In genomic region chr2:91460771-91461170, GRCm38 (mm10) we compare ENCODE assay signal across 17 mouse cellular contexts. TPM values are rescaled to one million over a fixed set of nuclear protein-coding genes. Genes with fewer than 3 reads are reported as not detected.
A peak's percentile ranks its signal among the peaks of the same experiment; 100 is the strongest.
DNase-seq lines count a peak whose midpoint lies in the region; ATAC-seq and TF ChIP-seq lines count a peak whose summit lies in the region.
"Had no signal": no experiment of that assay in that cellular context is flagged by ENCODE, and none has a peak within 500 bp of the region (broad histone marks: within the 10 kb centered on the region; RNA-seq: fewer than 3 reads in every experiment).

No protein-coding gene starts in this region.

- peak overlapping the region; percentile 91 for H3K27ac ChIP-seq in gastrocnemius, adult 2 months
- no peak overlapping the region for H3K27ac ChIP-seq in hindbrain, embryonic 10.5 days
- no peak overlapping the region for H3K27ac ChIP-seq in hindbrain, postnatal 0 days
- no peak overlapping the region for H3K27ac ChIP-seq in MEL (ENCODE audit: control insufficient read depth, low read depth, low read length)
- no peak overlapping the region for H3K27ac ChIP-seq in embryonic facial prominence, embryonic 14.5 days (replicated peaks; ENCODE audit: low read depth, low read length)
- H3K27ac ChIP-seq: neural tube, embryonic 15.5 days; stomach, embryonic 15.5 days had no signal

- TF ChIP-seq RAD21 in MEL (IDR thresholded peaks at IDR 0.05; ENCODE audit: low read depth, low read length), result no peak

- peaks cover 72% of the 10 kb centered on the region for H3K4me1 ChIP-seq in hindbrain, embryonic 10.5 days (replicated peaks)
- H3K4me1 ChIP-seq in hindbrain, postnatal 0 days (ENCODE audit: insufficient read depth, low read length), result peaks cover 11% of the 10 kb centered on the region; the same call in 1 of the 2 replicates
- H3K4me1 ChIP-seq in MEL (ENCODE audit: control insufficient read depth in 1 of 2, insufficient read depth in 2 of 2, low read length in 2 of 2), result peaks cover 7 to 11% of the 10 kb centered on the region in 2 experiments; a peak in 3 of 4 replicates
- peaks cover 30% of the 10 kb centered on the region for H3K4me1 ChIP-seq in embryonic facial prominence, embryonic 14.5 days (ENCODE audit: control insufficient read depth, insufficient read depth, low read length)

- no peak overlapping the region for H3K4me2 ChIP-seq in hindbrain, postnatal 0 days (ENCODE audit: low read depth, low read length)
- no peak overlapping the region for H3K4me2 ChIP-seq in embryonic facial prominence, embryonic 14.5 days (ENCODE audit: low read depth, low read length)
- H3K4me2 ChIP-seq: liver, embryonic 11.5 days; stomach, embryonic 15.5 days had no signal

- H3K27me3 ChIP-seq in hindbrain, embryonic 10.5 days (ENCODE audit: insufficient read depth, poor library complexity, severe bottlenecking), result no peaks in the 10 kb centered on the region
- no peaks in the 10 kb centered on the region for H3K27me3 ChIP-seq in hindbrain, postnatal 0 days (ENCODE audit: insufficient read depth, low read length)
- H3K27me3 ChIP-seq in MEL (ENCODE audit: control insufficient read depth in 1 of 2, insufficient read depth in 2 of 2, low read length in 2 of 2), result no peaks in the 10 kb centered on the region
- no peaks in the 10 kb centered on the region for H3K27me3 ChIP-seq in embryonic facial prominence, embryonic 14.5 days (replicated peaks; ENCODE audit: control insufficient read depth, insufficient read depth, low read length)
- H3K27me3 ChIP-seq: stomach, embryonic 15.5 days had no signal

- intact Hi-C loops in gastrocnemius, adult 2 months (cut with DNase I), result loop anchor here (5.0 kb wide), 1 partner anchor 173 kb away; no protein-coding TSS in a partner anchor
- intact Hi-C loops in left cerebral cortex, postnatal 10 days (cut with DNase I), result no loop called here

- WGBS in hindbrain, embryonic 10.5 days, result 56% methylated on average over 7 of the region's 7 CpGs
- WGBS in hindbrain, postnatal 0 days, result 58% methylated on average over 7 of the region's 7 CpGs
- WGBS in embryonic facial prominence, embryonic 14.5 days, result 49% methylated on average over 7 of the region's 7 CpGs

- no peak overlapping the region for H3K4me3 ChIP-seq in gastrocnemius, adult 2 months
- 0 out of 2 replicates have a peak overlapping the region, but pooled peaks have one; percentile 9 for H3K4me3 ChIP-seq in hindbrain, embryonic 10.5 days
- no peak overlapping the region for H3K4me3 ChIP-seq in hindbrain, postnatal 0 days (ENCODE audit: low read length)
- H3K4me3 ChIP-seq in MEL (ENCODE audit: control insufficient read depth in 1 of 2, insufficient read depth in 1 of 2, low read depth in 2 of 2, low read length in 2 of 2), result no peak overlapping the region
- H3K4me3 ChIP-seq in embryonic facial prominence, embryonic 14.5 days (ENCODE audit: low read depth, low read length), result no peak overlapping the region
- H3K4me3 ChIP-seq: neural tube, embryonic 15.5 days; stomach, embryonic 15.5 days had no signal

- ATAC-seq in hindbrain, postnatal 0 days, result no peak
- no peak for ATAC-seq in embryonic facial prominence, embryonic 14.5 days (ENCODE audit: low read depth)

- H3K9me3 ChIP-seq in hindbrain, embryonic 10.5 days, result no peaks in the 10 kb centered on the region
- H3K9me3 ChIP-seq in hindbrain, postnatal 0 days (ENCODE audit: low read length), result no peaks in the 10 kb centered on the region
- H3K9me3 ChIP-seq in MEL (replicated peaks; ENCODE audit: insufficient read depth, low read length), result no peaks in the 10 kb centered on the region
- no peaks in the 10 kb centered on the region for H3K9me3 ChIP-seq in embryonic facial prominence, embryonic 14.5 days (ENCODE audit: control insufficient read depth, low read length)
- H3K9me3 ChIP-seq: neural tube, embryonic 15.5 days; stomach, embryonic 15.5 days had no signal

- peak; percentile 75 for DNase-seq in gastrocnemius, adult 2 months
- no peak for DNase-seq in gastrocnemius, postnatal 4 days (ENCODE audit: low spot score in 2 of 2)
- no peak for DNase-seq in hindbrain, embryonic 10.5 days (ENCODE audit: low spot score)
- no peak for DNase-seq in hindbrain, postnatal 0 days (ENCODE audit: low spot score)
- DNase-seq in MEL (ENCODE audit: low read depth, low spot score), result peak; percentile 10
- peak; percentile 44 for DNase-seq in embryonic facial prominence, embryonic 14.5 days (ENCODE audit: low spot score)
- DNase-seq in left cerebral cortex, postnatal 10 days (ENCODE audit: extremely low spot score in 1 of 2, low spot score in 2 of 2), result no peak
- DNase-seq in layer of hippocampus, adult 18-20 months (ENCODE audit: low spot score in 2 of 2), result no peak
- DNase-seq: cerebellum, adult 11-12 months; kidney, adult 11 months; kidney, postnatal 14 days; lung, embryonic 14.5 days; retina, postnatal 1 day; spleen, adult 18-20 months had no signal

- no peak for TF ChIP-seq CTCF in gastrocnemius, adult 2 months (IDR thresholded peaks at IDR 0.05)
- no peak for TF ChIP-seq CTCF in hindbrain, postnatal 0 days (IDR thresholded peaks at IDR 0.05; ENCODE audit: low read depth)
- TF ChIP-seq CTCF in MEL (IDR thresholded peaks at IDR 0.05 in 2 of 3, conservative IDR thresholded peaks at IDR 0.05 in 1 of 3; ENCODE audit: control insufficient read depth in 1 of 3, insufficient read depth in 1 of 3, low read depth in 2 of 3, low read length in 3 of 3, poor library complexity in 1 of 3, severe bottlenecking in 1 of 3), result no peak

- TF ChIP-seq POLR2A in MEL (IDR thresholded peaks at IDR 0.05; ENCODE audit: control insufficient read depth in 1 of 2, insufficient read depth in 1 of 2, low read depth in 1 of 2, low read length in 2 of 2, poor library complexity in 1 of 2), result no peak

- H3K79me2 ChIP-seq in MEL (ENCODE audit: control insufficient read depth, insufficient read depth, low read length, poor library complexity), result no peaks in the 10 kb centered on the region; the same call in 1 of the 2 replicates

- peaks cover 11% of the 10 kb centered on the region; the same call in 1 of the 2 replicates for H3K36me3 ChIP-seq in hindbrain, embryonic 10.5 days
- no peaks in the 10 kb centered on the region for H3K36me3 ChIP-seq in hindbrain, postnatal 0 days (ENCODE audit: insufficient read depth, low read length)
- H3K36me3 ChIP-seq in MEL (ENCODE audit: control insufficient read depth in 1 of 2, insufficient read depth in 2 of 2, low read length in 2 of 2), result peaks cover 0 to 7% of the 10 kb centered on the region in 2 experiments; a peak in 2 of 4 replicates
- H3K36me3 ChIP-seq in embryonic facial prominence, embryonic 14.5 days (ENCODE audit: control insufficient read depth, insufficient read depth, low read length), result no peaks in the 10 kb centered on the region
- H3K36me3 ChIP-seq: neural tube, embryonic 15.5 days; stomach, embryonic 15.5 days had no signal

- no peak for TF ChIP-seq EP300 in MEL (IDR thresholded peaks at IDR 0.05; ENCODE audit: low read depth in 1 of 2, low read length in 2 of 2)

- no peak overlapping the region for H3K9ac ChIP-seq in hindbrain, postnatal 0 days (replicated peaks; ENCODE audit: low read length)
- no peak overlapping the region for H3K9ac ChIP-seq in MEL (ENCODE audit: control insufficient read depth, low read depth, low read length, poor library complexity, severe bottlenecking)
- no peak overlapping the region for H3K9ac ChIP-seq in embryonic facial prominence, embryonic 14.5 days (ENCODE audit: low read depth, low read length)
- H3K9ac ChIP-seq: neural tube, embryonic 15.5 days; stomach, embryonic 15.5 days had no signal

TF ChIP-seq in MEL, 35 proteins besides CTCF, POLR2A, EP300 and RAD21:
- TF ChIP-seq USF1 (IDR thresholded peaks at IDR 0.05; ENCODE audit: low read depth, low read length) (no peak), RCOR1 (IDR thresholded peaks at IDR 0.05; ENCODE audit: low read depth, low read length) (no peak), CHD1 (IDR thresholded peaks at IDR 0.05; ENCODE audit: low read depth, low read length) (no peak), SIN3A (IDR thresholded peaks at IDR 0.05; ENCODE audit: low read length) (no peak), MAZ (IDR thresholded peaks at IDR 0.05; ENCODE audit: low read depth, low read length) (no peak), BHLHE40 (IDR thresholded peaks at IDR 0.05; ENCODE audit: borderline replicate concordance, low read depth, low read length) (no peak), ETS1 (IDR thresholded peaks at IDR 0.05; ENCODE audit: low read depth, low read length) (no peak), SMC3 (IDR thresholded peaks at IDR 0.05; ENCODE audit: low read depth, low read length) (no peak), GABPA (IDR thresholded peaks at IDR 0.05; ENCODE audit: low read depth, low read length) (no peak), TAL1 (IDR thresholded peaks at IDR 0.05; ENCODE audit: low read length) (no peak)

RNA-seq across cellular contexts. Expression of gene Lrp4, which starts 3.5 kb away (rescaled TPM):
- 10 to 100 TPM in 1 of 2 experiments, 1 to 10 TPM in 1; 7.8 to 10.2 TPM for total RNA-seq in gastrocnemius, adult 2 months (2021)
- 10 to 100 TPM; 33.8 to 34.7 TPM for total RNA-seq in gastrocnemius, postnatal 4 days (2021)
- 6.4 and 7.6 TPM in 2 replicates for polyA plus RNA-seq in hindbrain, embryonic 10.5 days (2016; fragmentation: Nextera tagmentation; extraction: Ambion mirVana)
- total RNA-seq in hindbrain, postnatal 0 days (2014; rRNA removed), result 28.0 and 28.4 TPM in 2 replicates
- polyA plus RNA-seq in hindbrain, postnatal 0 days (2015; fragmentation: Nextera tagmentation; extraction: Ambion mirVana), result 4.9 and 6.7 TPM in 2 replicates
- total RNA-seq in MEL (2012; rRNA removed), result 1.1 and 1.3 TPM in 2 replicates
- polyA plus RNA-seq in MEL (2012; ENCODE audit: insufficient read depth in 1 of 2, insufficient read length in 2 of 2, low read depth in 1 of 2, low replicate concordance in 2 of 2, missing spikeins in 1 of 2), result 1 to 10 TPM in 1 of 2 experiments, not detected in 1; 2.8 TPM
- polyA plus RNA-seq in embryonic facial prominence, embryonic 14.5 days (2014; fragmentation: Nextera tagmentation; extraction: Ambion mirVana), result 7.3 and 7.6 TPM in 2 replicates
- total RNA-seq in left cerebral cortex, postnatal 10 days (2021), result 10 to 100 TPM; 26.3 to 26.4 TPM
- 10 to 100 TPM; 27.2 to 31.2 TPM for total RNA-seq in layer of hippocampus, adult 18-20 months (2021)

RNA-seq across cellular contexts. Expression of gene 1110051M20Rik, which starts 16.3 kb away (rescaled TPM):
- 10 to 100 TPM; 13.4 to 20.0 TPM for total RNA-seq in gastrocnemius, adult 2 months (2021)
- 10 to 100 TPM; 13.8 to 18.2 TPM for total RNA-seq in gastrocnemius, postnatal 4 days (2021)
- polyA plus RNA-seq in hindbrain, embryonic 10.5 days (2016; fragmentation: Nextera tagmentation; extraction: Ambion mirVana), result 86.4 and 96.7 TPM in 2 replicates
- total RNA-seq in hindbrain, postnatal 0 days (2014; rRNA removed), result 152 and 175 TPM in 2 replicates
- polyA plus RNA-seq in hindbrain, postnatal 0 days (2015; fragmentation: Nextera tagmentation; extraction: Ambion mirVana), result 136 and 141 TPM in 2 replicates
- total RNA-seq in MEL (2012; rRNA removed), result 20.2 and 23.0 TPM in 2 replicates
- 10 to 100 TPM in 1 of 2 experiments, not detected in 1; 23.3 TPM for polyA plus RNA-seq in MEL (2012; ENCODE audit: insufficient read depth in 1 of 2, insufficient read length in 2 of 2, low read depth in 1 of 2, low replicate concordance in 2 of 2, missing spikeins in 1 of 2)
- polyA plus RNA-seq in embryonic facial prominence, embryonic 14.5 days (2014; fragmentation: Nextera tagmentation; extraction: Ambion mirVana), result 56.0 and 59.2 TPM in 2 replicates
- total RNA-seq in left cerebral cortex, postnatal 10 days (2021), result 100 to 1,000 TPM in 1 of 2 experiments, 10 to 100 TPM in 1; 99.7 to 106 TPM
- total RNA-seq in layer of hippocampus, adult 18-20 months (2021), result 100 to 1,000 TPM; 111 to 121 TPM

Comparison
In these comparisons a context has a peak if more than half of its experiments do, and no peak if none do; other contexts are left out.
1. DNase-seq: peak in gastrocnemius, adult 2 months (single experiment), MEL (single experiment) and embryonic facial prominence, embryonic 14.5 days (single experiment); none in gastrocnemius, postnatal 4 days (0 of 2), hindbrain, embryonic 10.5 days (single experiment), hindbrain, postnatal 0 days (single experiment), left cerebral cortex, postnatal 10 days (0 of 2) and layer of hippocampus, adult 18-20 months (0 of 2).